ENCODE assay signal across 14 mouse cellular contexts in the genomic region with DNA sequence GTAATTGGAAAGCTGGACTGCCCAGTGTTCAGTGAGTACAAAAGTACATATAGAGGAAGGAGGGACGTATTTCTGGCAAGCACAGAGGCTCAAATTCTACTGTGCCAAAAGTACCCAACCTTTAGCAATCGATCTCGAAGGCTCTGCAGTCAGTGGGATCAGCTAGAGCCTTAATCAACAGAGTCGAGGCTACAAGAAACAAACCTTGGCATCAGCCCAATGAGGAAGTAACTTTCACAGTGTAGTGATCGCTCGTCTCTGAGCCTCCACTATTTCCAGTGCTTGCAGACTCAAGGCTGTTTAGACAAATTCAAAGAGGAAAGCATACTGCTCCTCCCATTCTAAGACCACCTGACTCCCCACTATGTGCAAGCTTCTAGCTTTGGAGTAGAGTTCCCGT. TPM values are rescaled to one million over a fixed set of nuclear protein-coding genes. Genes with fewer than 3 reads are reported as not detected.
DNase-seq lines count a peak whose midpoint lies in the region; ATAC-seq and TF ChIP-seq lines count a peak whose summit lies in the region.
"Had no signal": no experiment of that assay in that cellular context is flagged by ENCODE, and none has a peak within 500 bp of the region (broad histone marks: within the 10 kb centered on the region; RNA-seq: fewer than 3 reads in every experiment).

No protein-coding gene starts in this region.

- no peaks in the 10 kb centered on the region for H3K9me3 ChIP-seq in kidney, embryonic 14.5 days (ENCODE audit: control insufficient read depth, low read length)
- H3K9me3 ChIP-seq in MEL (replicated peaks; ENCODE audit: insufficient read depth, low read length) = no peaks in the 10 kb centered on the region
- no peaks in the 10 kb centered on the region for H3K9me3 ChIP-seq in intestine, postnatal 0 days (ENCODE audit: control insufficient read depth)
- no peaks in the 10 kb centered on the region for H3K9me3 ChIP-seq in hindbrain, embryonic 12.5 days (replicated peaks)
- H3K9me3 ChIP-seq in forebrain, embryonic 14.5 days (replicated peaks; ENCODE audit: control insufficient read depth, low read length) = no peaks in the 10 kb centered on the region
- H3K9me3 ChIP-seq: heart, embryonic 12.5 days; hindbrain, embryonic 13.5 days; liver, embryonic 13.5 days; midbrain, embryonic 10.5 days had no signal

- TF ChIP-seq CTCF in MEL (IDR thresholded peaks at IDR 0.05 in 2 of 3, conservative IDR thresholded peaks at IDR 0.05 in 1 of 3; ENCODE audit: control insufficient read depth in 1 of 3, insufficient read depth in 1 of 3, low read depth in 2 of 3, low read length in 3 of 3, poor library complexity in 1 of 3, severe bottlenecking in 1 of 3) = no peak
- no peak for TF ChIP-seq CTCF in intestine, postnatal 0 days (IDR thresholded peaks at IDR 0.05; ENCODE audit: low read depth)

- TF ChIP-seq POLR2A in MEL (IDR thresholded peaks at IDR 0.05; ENCODE audit: control insufficient read depth in 1 of 2, insufficient read depth in 1 of 2, low read depth in 1 of 2, low read length in 2 of 2, poor library complexity in 1 of 2) = no peak

- 81% methylated on average over 7 of the region's 7 CpGs for WGBS in kidney, embryonic 14.5 days
- WGBS in intestine, postnatal 0 days = 51% methylated on average over 7 of the region's 7 CpGs
- 20% methylated on average over 7 of the region's 7 CpGs for WGBS in large intestine, adult 2 months
- WGBS in hindbrain, embryonic 12.5 days = 82% methylated on average over 7 of the region's 7 CpGs
- 79% methylated on average over 7 of the region's 7 CpGs for WGBS in forebrain, embryonic 14.5 days

- ATAC-seq in kidney, embryonic 14.5 days (ENCODE audit: low FRiP score, low TSS enrichment) = no peak
- peak; percentile 90 for ATAC-seq in intestine, postnatal 0 days
- ATAC-seq in hindbrain, embryonic 12.5 days (ENCODE audit: low FRiP score) = no peak
- no peak for ATAC-seq in forebrain, embryonic 14.5 days

- H3K9ac ChIP-seq in kidney, embryonic 14.5 days (ENCODE audit: low read depth, low read length) = no peak overlapping the region
- peak overlapping the region; percentile 45; the same call in 1 of the 2 replicates for H3K9ac ChIP-seq in MEL (ENCODE audit: control insufficient read depth, low read depth, low read length, poor library complexity, severe bottlenecking)
- H3K9ac ChIP-seq in intestine, postnatal 0 days (ENCODE audit: low read depth, low read length) = no peak overlapping the region
- H3K9ac ChIP-seq in hindbrain, embryonic 12.5 days = no peak overlapping the region
- no peak overlapping the region for H3K9ac ChIP-seq in forebrain, embryonic 14.5 days (ENCODE audit: low read length)
- H3K9ac ChIP-seq: heart, embryonic 12.5 days; hindbrain, embryonic 13.5 days; liver, embryonic 13.5 days had no signal

- H3K27ac ChIP-seq in kidney, embryonic 14.5 days (ENCODE audit: low read depth, low read length) = no peak overlapping the region
- H3K27ac ChIP-seq in MEL (ENCODE audit: control insufficient read depth, low read depth, low read length) = no peak overlapping the region
- H3K27ac ChIP-seq in intestine, postnatal 0 days (ENCODE audit: low read depth, low read length) = no peak overlapping the region
- H3K27ac ChIP-seq in hindbrain, embryonic 12.5 days = no peak overlapping the region
- no peak overlapping the region for H3K27ac ChIP-seq in forebrain, embryonic 14.5 days (ENCODE audit: low read depth, low read length)
- H3K27ac ChIP-seq: hindbrain, embryonic 13.5 days; liver, embryonic 13.5 days; midbrain, embryonic 10.5 days had no signal

- H3K4me1 ChIP-seq in kidney, embryonic 14.5 days (ENCODE audit: control insufficient read depth, insufficient read depth, low read length) = no peaks in the 10 kb centered on the region
- H3K4me1 ChIP-seq in MEL (ENCODE audit: control insufficient read depth in 1 of 2, insufficient read depth in 2 of 2, low read length in 2 of 2) = peaks cover 0 to 2% of the 10 kb centered on the region in 2 experiments; a peak in 1 of 4 replicates
- no peaks in the 10 kb centered on the region for H3K4me1 ChIP-seq in intestine, postnatal 0 days (replicated peaks; ENCODE audit: control insufficient read depth, insufficient read depth, low read length)
- no peaks in the 10 kb centered on the region for H3K4me1 ChIP-seq in hindbrain, embryonic 12.5 days
- H3K4me1 ChIP-seq in forebrain, embryonic 14.5 days (ENCODE audit: control insufficient read depth, insufficient read depth, low read length) = no peaks in the 10 kb centered on the region
- H3K4me1 ChIP-seq: heart, embryonic 12.5 days; hindbrain, embryonic 13.5 days; liver, embryonic 13.5 days; midbrain, embryonic 10.5 days had no signal

- H3K4me3 ChIP-seq in kidney, embryonic 14.5 days (ENCODE audit: low read length) = no peak overlapping the region
- no peak overlapping the region for H3K4me3 ChIP-seq in MEL (ENCODE audit: control insufficient read depth in 1 of 2, insufficient read depth in 1 of 2, low read depth in 2 of 2, low read length in 2 of 2)
- no peak overlapping the region for H3K4me3 ChIP-seq in intestine, postnatal 0 days (ENCODE audit: low read depth, low read length)
- H3K4me3 ChIP-seq in hindbrain, embryonic 12.5 days = no peak overlapping the region
- no peak overlapping the region for H3K4me3 ChIP-seq in forebrain, embryonic 14.5 days (ENCODE audit: low read depth, low read length)
- H3K4me3 ChIP-seq: heart, embryonic 12.5 days; hindbrain, embryonic 13.5 days; liver, embryonic 13.5 days; midbrain, embryonic 10.5 days had no signal

- no peak overlapping the region for H3K4me2 ChIP-seq in kidney, embryonic 14.5 days (replicated peaks; ENCODE audit: low read depth, low read length)
- 0 out of 2 replicates have a peak overlapping the region, but pooled peaks have one; percentile 3 for H3K4me2 ChIP-seq in intestine, postnatal 0 days (replicated peaks; ENCODE audit: low read depth)
- H3K4me2 ChIP-seq in hindbrain, embryonic 12.5 days (replicated peaks) = no peak overlapping the region
- H3K4me2 ChIP-seq in forebrain, embryonic 14.5 days (ENCODE audit: low read length) = no peak overlapping the region
- H3K4me2 ChIP-seq: heart, embryonic 12.5 days; hindbrain, embryonic 13.5 days; liver, embryonic 13.5 days had no signal

- H3K79me2 ChIP-seq in MEL (ENCODE audit: control insufficient read depth, insufficient read depth, low read length, poor library complexity) = no peaks in the 10 kb centered on the region

- H3K27me3 ChIP-seq in kidney, embryonic 14.5 days (ENCODE audit: control insufficient read depth, insufficient read depth, low read length) = no peaks in the 10 kb centered on the region
- no peaks in the 10 kb centered on the region for H3K27me3 ChIP-seq in MEL (ENCODE audit: control insufficient read depth in 1 of 2, insufficient read depth in 2 of 2, low read length in 2 of 2)
- H3K27me3 ChIP-seq in intestine, postnatal 0 days (replicated peaks; ENCODE audit: control insufficient read depth, insufficient read depth, low read length) = no peaks in the 10 kb centered on the region
- H3K27me3 ChIP-seq in hindbrain, embryonic 12.5 days = no peaks in the 10 kb centered on the region
- no peaks in the 10 kb centered on the region for H3K27me3 ChIP-seq in forebrain, embryonic 14.5 days (replicated peaks; ENCODE audit: control insufficient read depth, insufficient read depth, low read length)
- H3K27me3 ChIP-seq: heart, embryonic 12.5 days; hindbrain, embryonic 13.5 days; liver, embryonic 13.5 days had no signal

- no peak for TF ChIP-seq EP300 in MEL (IDR thresholded peaks at IDR 0.05; ENCODE audit: low read depth in 1 of 2, low read length in 2 of 2)

- no peak for TF ChIP-seq RAD21 in MEL (IDR thresholded peaks at IDR 0.05; ENCODE audit: low read depth, low read length)

- H3K36me3 ChIP-seq in kidney, embryonic 14.5 days (ENCODE audit: control insufficient read depth, insufficient read depth, low read length) = no peaks in the 10 kb centered on the region
- no peaks in the 10 kb centered on the region for H3K36me3 ChIP-seq in MEL (ENCODE audit: control insufficient read depth in 1 of 2, insufficient read depth in 2 of 2, low read length in 2 of 2)
- H3K36me3 ChIP-seq in intestine, postnatal 0 days (ENCODE audit: control insufficient read depth, insufficient read depth) = no peaks in the 10 kb centered on the region
- H3K36me3 ChIP-seq in hindbrain, embryonic 12.5 days = no peaks in the 10 kb centered on the region
- no peaks in the 10 kb centered on the region for H3K36me3 ChIP-seq in forebrain, embryonic 14.5 days (ENCODE audit: control insufficient read depth, insufficient read depth, low read length)
- H3K36me3 ChIP-seq: heart, embryonic 12.5 days; hindbrain, embryonic 13.5 days; liver, embryonic 13.5 days; midbrain, embryonic 10.5 days had no signal

- peak; percentile 77 for DNase-seq in kidney, adult 11 months
- peak; percentile 81 for DNase-seq in MEL (ENCODE audit: low read depth, low spot score)
- peak; percentile 94 for DNase-seq in large intestine, adult 2 months (ENCODE audit: low read depth, low spot score)
- no peak for DNase-seq in forebrain, embryonic 14.5 days (ENCODE audit: low spot score)
- DNase-seq in retina, embryonic 14.5 days (ENCODE audit: low spot score) = no peak
- DNase-seq: liver, embryonic 13.5 days had no signal

TF ChIP-seq in MEL, 35 proteins besides CTCF, POLR2A, EP300 and RAD21:
- TF ChIP-seq TAL1 (IDR thresholded peaks at IDR 0.05; ENCODE audit: low read length) (no peak), KAT2A (conservative IDR thresholded peaks at IDR 0.05; ENCODE audit: low read depth, low read length) (no peak), BHLHE40 (IDR thresholded peaks at IDR 0.05; ENCODE audit: borderline replicate concordance, low read depth, low read length) (no peak), ELF1 (IDR thresholded peaks at IDR 0.05; ENCODE audit: low read depth, low read length) (peak; percentile 75), MYC (IDR thresholded peaks at IDR 0.05; ENCODE audit: low read depth, low read length) (no peak)

RNA-seq across cellular contexts. Expression of a gene that starts 0.3 kb away (rescaled TPM):
- polyA plus RNA-seq in kidney, embryonic 14.5 days (2014; fragmentation: Nextera tagmentation; extraction: Ambion mirVana) = 0.10 and 0.83 TPM in 2 replicates
- total RNA-seq in MEL (2012; rRNA removed) = not detected in 2 replicates
- polyA plus RNA-seq in MEL (2012; ENCODE audit: insufficient read depth in 1 of 2, insufficient read length in 2 of 2, low read depth in 1 of 2, low replicate concordance in 2 of 2, missing spikeins in 1 of 2) = not detected
- 0.93 and 2.1 TPM in 2 replicates for polyA plus RNA-seq in intestine, postnatal 0 days (2015; fragmentation: Nextera tagmentation; extraction: Ambion mirVana)
- polyA plus RNA-seq in large intestine, adult 2 months (2012; rRNA removed) = 0.77 and 1.1 TPM in 2 replicates
- polyA plus RNA-seq in hindbrain, embryonic 12.5 days (2016; fragmentation: Nextera tagmentation; extraction: Ambion mirVana) = not detected in 2 replicates
- polyA plus RNA-seq in forebrain, embryonic 14.5 days (2014; fragmentation: Nextera tagmentation; extraction: Ambion mirVana) = not detected in 2 replicates
- polyA plus RNA-seq: cortical plate, adult 2 months; heart, embryonic 12.5 days; hindbrain, embryonic 13.5 days; liver, embryonic 13.5 days; midbrain, embryonic 10.5 days; stomach, embryonic 14.5 days had no signal

Comparison
In these comparisons a context has a peak if more than half of its experiments do, and no peak if none do; other contexts are left out.
1. DNase-seq: peak in kidney, adult 11 months (single experiment), MEL (single experiment) and large intestine, adult 2 months (single experiment); none in forebrain, embryonic 14.5 days (single experiment) and retina, embryonic 14.5 days (single experiment).